Mouse (Mus musculus) neural tube, embryonic 11.5 days (tissue): Measurements from ENCODE around the gene Mphosph9. TPM values are rescaled to one million over a fixed set of nuclear protein-coding genes. Genes with fewer than 3 reads are reported as not detected.

Source experiments
- ATAC-seq: fragments of 200-750 bp; cut with Nextera tagmentation; 2 replicates; pipeline ENCODE4 v1.8.0; 2017; ENCODE audit warnings: moderate number of reproducible peaks, mild to moderate bottlenecking, moderate TSS enrichment, moderate library complexity; ENCODE audit not compliant: insufficient read depth, low FRiP score, low TSS enrichment
- DNase-seq: peaks from one replicate; pipeline ENCODE4 v3.0.0-alpha.2; 2015; ENCODE audit warnings: low spot score
- H3K27ac ChIP-seq: fragments of 300-500 bp; sonication (generic); 2 replicates; pipeline ENCODE4 v1.5.1; 2014; ENCODE audit warnings: low read depth, mild to moderate bottlenecking, low read length
- H3K27me3 ChIP-seq: fragments of 300-500 bp; sonication (generic); 2 replicates; pipeline ENCODE4 v1.6.1; 2014; ENCODE audit warnings: mild to moderate bottlenecking, low read length, mixed read lengths; ENCODE audit not compliant: control insufficient read depth, insufficient read depth
- H3K36me3 ChIP-seq: fragments of 300-500 bp; sonication (generic); 2 replicates; pipeline ENCODE4 v1.6.1; 2014; ENCODE audit warnings: mild to moderate bottlenecking, low read length, moderate library complexity, mixed read lengths; ENCODE audit not compliant: control insufficient read depth, insufficient read depth
- H3K4me1 ChIP-seq: fragments of 300-500 bp; sonication (generic); 2 replicates; pipeline ENCODE4 v1.6.1; 2014; ENCODE audit warnings: low read length, mixed read lengths; ENCODE audit not compliant: control insufficient read depth, insufficient read depth
- H3K4me2 ChIP-seq: fragments of 300-500 bp; sonication (generic); 2 replicates; pipeline ENCODE4 v1.6.1; 2014; ENCODE audit warnings: low read depth, mild to moderate bottlenecking, moderate library complexity
- H3K4me3 ChIP-seq: fragments of 300-500 bp; sonication (generic); 2 replicates; pipeline ENCODE4 v1.5.1; 2014; ENCODE audit warnings: low read depth, low read length
- H3K9ac ChIP-seq: fragments of 300-500 bp; sonication (generic); 2 replicates; pipeline ENCODE4 v1.6.1; 2014; ENCODE audit warnings: mild to moderate bottlenecking, low read length
- H3K9me3 ChIP-seq: fragments of 300-500 bp; sonication (generic); 2 replicates; pipeline ENCODE4 v1.6.1; 2016; ENCODE audit warnings: low read length; ENCODE audit not compliant: control insufficient read depth
- WGBS: fragments of 180-500 bp; shearing (Covaris S2); extraction: QIAGEN DNeasy Blood & Tissue Kit; methylation state at CpG from one replicate; pipeline ENCODE4 v1.1.7; 2014; 5-methylcytosine and 5-hydroxymethylcytosine counted together
- polyA plus RNA-seq: library from polyadenylated mRNA; unstranded; fragments of >200 nt; fragmentation: Nextera tagmentation; extraction: Ambion mirVana; gene quantifications from 2 replicates; pipeline ENCODE4 v1.2.1, GENCODE M21; 2014

Mphosph9 gene
- polyA plus RNA-seq, 1 experiment from 2014 or later: 16.5 TPM

- H3K9me3 ChIP-seq: no peaks in the 10 kb centered on the region
- no peak overlapping the region for H3K4me2 ChIP-seq
- H3K27ac ChIP-seq: no peak overlapping the region
- no peak for ATAC-seq
- no peak overlapping the region for H3K9ac ChIP-seq
- H3K36me3 ChIP-seq: no peaks in the 10 kb centered on the region; the same call in 1 of the 2 replicates
- WGBS: 94% methylated on average over 8 of the region's 8 CpGs
- H3K27me3 ChIP-seq: no peaks in the 10 kb centered on the region
- peaks cover 16% of the 10 kb centered on the region for H3K4me1 ChIP-seq
- no peak for DNase-seq
- H3K4me3 ChIP-seq: no peak overlapping the region
Observed at GRCm38 (mm10) chr5:124244449-124244848, 83.3 kb downstream of the Mphosph9 start.

GRCm38 (mm10) chr5:124243236-124243901 lies 84.4 kb downstream of the Mphosph9 start:
- no peak overlapping the region for H3K4me2 ChIP-seq
- ATAC-seq (no peak), DNase-seq (no peak)
- H3K36me3 ChIP-seq: no peaks in the 10 kb centered on the region; the same call in 1 of the 2 replicates
- no peak overlapping the region for H3K4me3 ChIP-seq
- H3K9me3 ChIP-seq: no peaks in the 10 kb centered on the region
- H3K27ac ChIP-seq: no peak overlapping the region
- H3K27me3 ChIP-seq: no peaks in the 10 kb centered on the region
- H3K9ac ChIP-seq: no peak overlapping the region
- H3K4me1 ChIP-seq: peaks cover 14% of the 10 kb centered on the region
- WGBS: 85% methylated on average over 9 of the region's 9 CpGs

GRCm38 (mm10) chr5:124241686-124242444 lies 85.9 kb downstream of the Mphosph9 start:
- no peak overlapping the region for H3K27ac ChIP-seq
- no peak for ATAC-seq

GRCm38 (mm10) chr5:124240841-124241685 lies 86.7 kb downstream of the Mphosph9 start:
- DNase-seq (peak; percentile 41), ATAC-seq (no peak)
- Histone ChIP-seq H3K9me3 (no peaks in the 10 kb centered on the region), H3K27me3 (no peaks in the 10 kb centered on the region), H3K36me3 (no peaks in the 10 kb centered on the region; the same call in 1 of the 2 replicates), H3K27ac (no peak overlapping the region), H3K4me3 (no peak overlapping the region), H3K4me1 (peaks cover 14% of the 10 kb centered on the region), H3K9ac (no peak overlapping the region), H3K4me2 (no peak overlapping the region)
- WGBS: 33% methylated on average over 22 of the region's 22 CpGs

More at GRCm38 (mm10) chr5:124241686-124242444, 85.9 kb downstream of the Mphosph9 start:
- 45% methylated on average over 10 of the region's 10 CpGs for WGBS
- H3K4me2 ChIP-seq: no peak overlapping the region
- H3K36me3 ChIP-seq: no peaks in the 10 kb centered on the region; the same call in 1 of the 2 replicates
- no peaks in the 10 kb centered on the region for H3K27me3 ChIP-seq
- peaks cover 14% of the 10 kb centered on the region for H3K4me1 ChIP-seq
- DNase-seq: no peak
- no peaks in the 10 kb centered on the region for H3K9me3 ChIP-seq
- no peak overlapping the region for H3K4me3 ChIP-seq
- H3K9ac ChIP-seq: no peak overlapping the region

- Histone ChIP-seq H3K36me3 (no peaks in the 10 kb centered on the region), H3K9ac (no peak overlapping the region), H3K9me3 (no peaks in the 10 kb centered on the region), H3K27ac (no peak overlapping the region), H3K4me2 (no peak overlapping the region), H3K4me3 (no peak overlapping the region), H3K4me1 (peaks cover 6% of the 10 kb centered on the region), H3K27me3 (no peaks in the 10 kb centered on the region)
- DNase-seq (no peak), ATAC-seq (no peak)
- WGBS: 68% methylated on average over 4 of the region's 4 CpGs
Observed at GRCm38 (mm10) chr5:124236180-124236579, 91.6 kb downstream of the Mphosph9 start.

- no peaks in the 10 kb centered on the region for H3K36me3 ChIP-seq
- no peaks in the 10 kb centered on the region for H3K27me3 ChIP-seq
- WGBS: 93% methylated on average over 6 of the region's 6 CpGs
- no peak overlapping the region for H3K27ac ChIP-seq
- no peak overlapping the region for H3K4me2 ChIP-seq
- no peak overlapping the region for H3K9ac ChIP-seq
- H3K9me3 ChIP-seq: no peaks in the 10 kb centered on the region
- ATAC-seq: no peak
- H3K4me1 ChIP-seq: no peaks in the 10 kb centered on the region
- DNase-seq: no peak
- H3K4me3 ChIP-seq: no peak overlapping the region
Observed at GRCm38 (mm10) chr5:124234778-124235177, 93.0 kb downstream of the Mphosph9 start.

- H3K4me1 ChIP-seq: no peaks in the 10 kb centered on the region
- no peak overlapping the region for H3K27ac ChIP-seq
- WGBS: 60% methylated on average over 12 of the region's 12 CpGs
- no peak overlapping the region for H3K4me2 ChIP-seq
- no peaks in the 10 kb centered on the region for H3K36me3 ChIP-seq
- no peaks in the 10 kb centered on the region for H3K9me3 ChIP-seq
- H3K4me3 ChIP-seq: no peak overlapping the region
- ATAC-seq: no peak
- H3K9ac ChIP-seq: no peak overlapping the region
- DNase-seq: no peak
- no peaks in the 10 kb centered on the region for H3K27me3 ChIP-seq
Observed at GRCm38 (mm10) chr5:124233874-124234661, 93.7 kb downstream of the Mphosph9 start.

GRCm38 (mm10) chr5:124233144-124233465 lies 94.7 kb downstream of the Mphosph9 start:
- no peaks in the 10 kb centered on the region for H3K27me3 ChIP-seq
- no peak overlapping the region for H3K4me2 ChIP-seq
- no peaks in the 10 kb centered on the region for H3K36me3 ChIP-seq
- no peaks in the 10 kb centered on the region for H3K9me3 ChIP-seq
- WGBS: 75% methylated on average over 8 of the region's 8 CpGs
- no peak for DNase-seq
- H3K9ac ChIP-seq: no peak overlapping the region
- no peaks in the 10 kb centered on the region for H3K4me1 ChIP-seq
- H3K27ac ChIP-seq: no peak overlapping the region
- no peak overlapping the region for H3K4me3 ChIP-seq
- no peak for ATAC-seq
